Mouse (Mus musculus): ENCODE data around the gene Ndufv1.
"Not testable (repeated sequence)": the region's sequence is repeated elsewhere in the genome, so short reads cannot be mapped to it uniquely, and the experiment has no call there.

Ndufv1 gene

GRCm38 (mm10) chr19:3967258-3967657 is 45.3 kb downstream of the Ndufv1 start:
- no peak for DNase-seq

GRCm38 (mm10) chr19:3966330-3967075 is 46.1 kb downstream of the Ndufv1 start:
- no peak for DNase-seq

GRCm38 (mm10) chr19:3964030-3964429 is 48.6 kb downstream of the Ndufv1 start:
- no peak for DNase-seq

GRCm38 (mm10) chr19:3962469-3962868 is 50.1 kb downstream of the Ndufv1 start:
- DNase-seq: no peak

GRCm38 (mm10) chr19:3961805-3962204 is 50.8 kb downstream of the Ndufv1 start:
- not testable (repeated sequence) for DNase-seq

GRCm38 (mm10) chr19:3960211-3960610 is 52.4 kb downstream of the Ndufv1 start:
- DNase-seq: no peak

GRCm38 (mm10) chr19:3959030-3959429 is 53.6 kb downstream of the Ndufv1 start:
- DNase-seq: no peak

- no peak for DNase-seq
Measured at GRCm38 (mm10) chr19:3958470-3958869, 54.1 kb downstream of the Ndufv1 start, which contains the start of gene Aldh3b3. Aldh3b3 (plus strand) TSS chr19:3958645.
